Mouse (Mus musculus) retina, adult 2 months (tissue): Measurements from ENCODE around the gene Auts2.

ENCODE experiments used
- DNase-seq: peaks from one replicate; pipeline ENCODE4 v3.0.0-alpha.2; 2012; ENCODE audit warnings: low read depth, low spot score

The Auts2 gene

GRCm38 (mm10) chr5:132089496-132090250 lies 453.5 kb downstream of the Auts2 start:
- DNase-seq: no peak

- no peak for DNase-seq
Measured at GRCm38 (mm10) chr5:132088585-132088984, 454.6 kb downstream of the Auts2 start.

GRCm38 (mm10) chr5:132083753-132084326 lies 459.3 kb downstream of the Auts2 start:
- DNase-seq: no peak

GRCm38 (mm10) chr5:132075942-132076341 lies 467.2 kb downstream of the Auts2 start:
- no peak for DNase-seq

GRCm38 (mm10) chr5:132074724-132075374 lies 468.3 kb downstream of the Auts2 start:
- DNase-seq: no peak

GRCm38 (mm10) chr5:132074360-132074723 lies 468.8 kb downstream of the Auts2 start:
- DNase-seq: no peak

- DNase-seq: no peak
Measured at GRCm38 (mm10) chr5:132073677-132074359, 469.3 kb downstream of the Auts2 start.

- no peak for DNase-seq
Measured at GRCm38 (mm10) chr5:132072356-132072755, 470.8 kb downstream of the Auts2 start.

- no peak for DNase-seq
Measured at GRCm38 (mm10) chr5:132067750-132068739, 475.1 kb downstream of the Auts2 start.

GRCm38 (mm10) chr5:132060116-132060515 lies 483.0 kb downstream of the Auts2 start:
- no peak for DNase-seq

GRCm38 (mm10) chr5:132052637-132053036 lies 490.5 kb downstream of the Auts2 start:
- DNase-seq: no peak

GRCm38 (mm10) chr5:132039584-132039983 lies 503.6 kb downstream of the Auts2 start:
- DNase-seq: no peak

GRCm38 (mm10) chr5:132033491-132034350 lies 509.4 kb downstream of the Auts2 start:
- no peak for DNase-seq

GRCm38 (mm10) chr5:132030941-132031531 lies 512.1 kb downstream of the Auts2 start:
- DNase-seq: no peak

- DNase-seq: no peak
Measured at GRCm38 (mm10) chr5:132029638-132030037, 513.5 kb downstream of the Auts2 start.

GRCm38 (mm10) chr5:132029038-132029437 lies 514.1 kb downstream of the Auts2 start:
- DNase-seq: no peak

- no peak for DNase-seq
Measured at GRCm38 (mm10) chr5:132027859-132028498, 515.2 kb downstream of the Auts2 start.

GRCm38 (mm10) chr5:132013296-132013695 lies 529.8 kb downstream of the Auts2 start:
- no peak for DNase-seq

- no peak for DNase-seq
Measured at GRCm38 (mm10) chr5:132011795-132012194, 531.3 kb downstream of the Auts2 start.
